Mouse (Mus musculus): Measurements from ENCODE around the gene Tor1a. TPM values are rescaled to one million over a fixed set of nuclear protein-coding genes. Genes with fewer than 3 reads are reported as not detected.

Gene Tor1a
- 37.6 and 46.1 TPM in 2 replicates for polyA plus RNA-seq (2012; rRNA removed; ENCODE audit: low replicate concordance)

GRCm38 (mm10) chr2:30967352-30968327 is at the start of gene Tor1a:
Gene Tor1a (minus strand): TSS chr2:30967933.

GRCm38 (mm10) chr2:30981790-30982513 is 14.2 kb upstream of the Tor1a start, which contains the start of the genes BC005624 and Usp20:
Gene BC005624 (minus strand): TSS chr2:30982201.
Gene Usp20 (plus strand): TSS chr2:30982279.

DNA sequence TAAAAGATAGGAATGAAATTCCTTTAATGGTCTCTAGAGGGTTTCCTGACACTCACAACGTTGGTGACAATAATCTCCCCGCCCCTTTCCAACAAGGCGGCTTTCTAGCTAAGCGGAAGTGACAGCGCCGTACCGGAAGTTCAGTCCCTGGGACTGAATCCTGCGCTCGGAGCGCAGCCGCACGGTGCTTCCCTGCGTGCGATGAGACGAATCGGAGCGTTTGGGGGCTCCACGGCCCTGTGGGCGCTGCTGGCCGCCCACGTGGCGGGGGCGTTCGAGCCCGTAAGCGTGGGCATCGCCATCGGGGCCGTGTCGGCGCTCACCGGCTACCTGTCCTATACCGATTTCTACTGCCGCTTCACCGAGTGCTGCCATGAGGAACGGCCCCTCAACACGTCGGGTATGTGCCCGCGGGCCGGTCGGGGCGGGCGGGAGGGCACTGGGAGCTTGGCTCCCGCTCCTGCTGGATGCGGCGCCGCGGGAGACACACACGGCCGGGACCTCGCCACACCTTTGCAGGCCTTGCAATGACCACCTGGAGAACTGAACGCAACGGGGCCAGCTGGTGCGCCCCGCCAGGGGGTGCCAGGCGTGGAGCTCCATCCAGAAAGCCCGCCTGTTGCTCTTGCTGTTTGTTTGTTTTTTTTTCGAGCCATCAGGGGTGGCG is 14.8 kb downstream of the Tor1a start, which contains the start of gene Tor1b:
Gene Tor1b (plus strand): TSS at position 136 of the 667 bp plus-strand sequence.

DNA sequence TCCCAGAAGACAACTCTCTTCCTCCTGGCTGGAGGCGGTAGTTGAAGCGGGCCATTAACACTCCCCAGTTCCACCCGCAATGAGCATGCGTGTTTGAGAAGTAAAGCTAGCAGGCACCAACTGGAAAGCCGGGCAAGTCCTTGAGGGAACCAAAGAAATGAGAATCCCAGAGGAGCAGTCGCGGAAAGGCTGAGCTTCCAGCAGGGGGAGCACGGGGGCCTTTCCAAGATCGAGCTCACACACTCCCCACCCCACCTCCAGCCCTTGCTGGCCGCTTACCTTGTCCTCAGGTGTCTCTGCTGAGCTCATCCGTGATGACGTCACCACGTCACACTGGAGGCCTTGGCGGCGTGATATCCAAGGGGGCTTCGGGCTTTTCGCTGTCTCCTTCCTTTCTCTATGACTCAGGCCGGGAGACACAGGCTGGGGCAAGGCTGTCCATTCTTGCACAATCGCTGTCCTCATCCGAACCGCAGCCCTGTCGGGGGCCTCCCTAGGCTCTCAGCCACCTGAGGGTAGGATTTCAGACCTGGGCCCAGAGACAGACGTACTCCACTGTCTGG is 38.2 kb downstream of the Tor1a start, which contains the start of gene Ptges:
Gene Ptges (minus strand): TSS at position 381 of the 563 bp plus-strand sequence.

Other genes with a start within 250 kb of the Tor1a start
- 1.4 and 3.2 TPM in 2 replicates for gene 1700001O22Rik, start 164.3 kb downstream of the Tor1a start, polyA plus RNA-seq (2012; rRNA removed; ENCODE audit: low replicate concordance)
- gene Ntmt1, start 160.1 kb downstream of the Tor1a start, polyA plus RNA-seq (2012; rRNA removed; ENCODE audit: low replicate concordance) = 28.6 and 37.2 TPM in 2 replicates
- gene Asb6, start 137.6 kb downstream of the Tor1a start, polyA plus RNA-seq (2012; rRNA removed; ENCODE audit: low replicate concordance) = 32.2 and 65.8 TPM in 2 replicates
- gene Prrx2, start 133.0 kb downstream of the Tor1a start, polyA plus RNA-seq (2012; rRNA removed; ENCODE audit: low replicate concordance) = 31.2 and 44.3 TPM in 2 replicates
- gene Ptges, start 38.1 kb downstream of the Tor1a start, polyA plus RNA-seq (2012; rRNA removed; ENCODE audit: low replicate concordance) = 120 and 129 TPM in 2 replicates
- 26.8 and 33.4 TPM in 2 replicates for gene Tor1b, start 15.0 kb downstream of the Tor1a start, polyA plus RNA-seq (2012; rRNA removed; ENCODE audit: low replicate concordance)
- gene BC005624, start 14.3 kb upstream of the Tor1a start, polyA plus RNA-seq (2012; rRNA removed; ENCODE audit: low replicate concordance) = 15.3 and 26.7 TPM in 2 replicates
- gene Usp20, start 14.3 kb upstream of the Tor1a start, polyA plus RNA-seq (2012; rRNA removed; ENCODE audit: low replicate concordance) = 19.3 and 21.0 TPM in 2 replicates
- gene Fnbp1, start 174.1 kb upstream of the Tor1a start, polyA plus RNA-seq (2012; rRNA removed; ENCODE audit: low replicate concordance) = 65.8 and 75.6 TPM in 2 replicates
- gene Gpr107, start 184.4 kb upstream of the Tor1a start, polyA plus RNA-seq (2012; rRNA removed; ENCODE audit: low replicate concordance) = 23.4 and 30.0 TPM in 2 replicates

Measured in mammary gland, adult 2 months (tissue).